Mouse (Mus musculus) yolk sac, embryonic 10.5 days (tissue): ENCODE measurements around the gene P2ry6.

ENCODE experiments used
- DNase-seq: peaks from one replicate; pipeline ENCODE4 v3.0.0-alpha.2; 2017; ENCODE audit warnings: low spot score

Gene P2ry6

DNA sequence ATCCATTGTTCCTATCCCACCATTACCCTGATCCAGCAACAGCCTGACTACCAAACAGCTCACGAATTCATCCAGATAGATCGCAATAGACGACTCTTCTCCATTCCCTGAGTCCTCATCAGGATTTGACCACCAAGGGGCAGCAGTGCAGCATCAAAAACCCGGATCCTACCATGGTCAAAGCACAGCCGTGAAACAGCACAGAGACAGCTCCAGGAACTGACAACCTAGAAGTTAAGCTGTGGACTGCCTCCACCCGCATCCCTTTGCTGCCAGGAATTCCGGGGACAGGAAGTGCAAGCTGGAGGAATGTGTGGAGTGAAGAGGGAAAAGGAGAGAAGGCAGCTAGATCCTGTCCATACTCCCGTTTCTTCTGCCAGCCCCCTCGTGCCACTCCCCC lies 13.6 kb upstream of the P2ry6 start:
- DNase-seq, result peak; percentile 77

DNA sequence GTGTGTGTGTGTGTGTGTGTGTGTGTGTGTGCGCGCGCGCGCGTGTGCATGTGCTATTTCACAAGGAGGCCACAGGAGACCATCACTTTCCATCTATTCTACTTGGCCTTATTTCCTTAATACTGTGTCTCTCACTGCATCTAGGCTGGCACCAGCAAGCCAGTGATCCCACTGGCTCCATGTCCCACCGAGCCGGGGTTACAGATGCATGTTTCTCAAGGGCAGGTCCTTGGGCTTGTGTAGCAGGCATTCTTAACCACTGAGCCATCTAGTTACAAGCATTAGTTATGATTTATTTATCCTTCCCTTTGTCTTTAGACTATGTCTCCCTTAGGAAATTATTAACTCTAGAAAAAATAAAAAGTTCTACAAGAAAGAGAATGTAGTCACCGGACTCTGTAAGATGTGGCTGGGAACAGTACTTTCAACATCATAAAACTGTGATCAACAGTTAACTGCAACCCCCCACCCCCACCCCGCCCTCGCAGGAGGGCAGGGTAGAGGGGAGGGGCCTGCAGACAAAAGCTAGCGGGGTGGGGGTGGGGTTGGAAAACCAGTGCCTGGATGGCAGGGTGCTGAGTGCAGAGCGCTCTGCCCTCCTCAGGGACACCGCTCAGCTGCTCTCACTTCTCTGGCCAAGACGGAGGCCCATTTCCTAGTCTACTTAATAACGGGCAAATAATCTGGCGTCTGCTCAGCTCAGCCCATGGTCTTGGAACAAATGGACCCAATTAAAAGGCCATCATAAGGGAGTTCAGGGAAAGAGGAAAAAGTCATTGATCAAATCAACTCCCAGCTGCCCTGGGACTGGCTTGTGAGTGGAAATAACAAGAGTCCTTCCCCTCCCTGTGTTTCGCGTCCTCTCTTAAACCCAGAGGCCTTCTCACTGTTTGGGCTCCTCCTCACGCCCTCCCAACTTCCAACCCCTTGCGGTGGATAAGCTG lies 10.3 kb upstream of the P2ry6 start:
- DNase-seq, result peak; percentile 66

DNA sequence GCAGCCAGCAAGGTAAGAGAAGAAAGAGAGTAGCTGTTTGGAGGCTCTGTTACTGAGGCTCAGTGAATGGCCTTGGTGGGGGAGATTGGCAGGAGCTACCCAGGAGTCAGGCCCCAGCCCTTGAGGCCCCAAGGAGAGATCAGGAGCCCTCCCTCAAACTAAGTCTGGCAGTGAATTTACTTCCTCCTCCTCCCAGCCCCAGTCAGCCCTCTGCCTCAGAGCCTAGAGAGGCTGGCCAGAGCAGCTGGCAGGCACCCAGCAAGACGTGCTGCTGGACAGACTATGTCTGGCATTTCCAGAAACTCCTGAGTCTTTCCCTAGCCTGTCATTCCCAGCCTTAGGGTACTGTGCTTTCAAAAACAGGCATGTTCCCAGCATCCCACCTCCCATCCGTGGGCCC lies 4.7 kb upstream of the P2ry6 start:
- peak; percentile 37 for DNase-seq

DNA sequence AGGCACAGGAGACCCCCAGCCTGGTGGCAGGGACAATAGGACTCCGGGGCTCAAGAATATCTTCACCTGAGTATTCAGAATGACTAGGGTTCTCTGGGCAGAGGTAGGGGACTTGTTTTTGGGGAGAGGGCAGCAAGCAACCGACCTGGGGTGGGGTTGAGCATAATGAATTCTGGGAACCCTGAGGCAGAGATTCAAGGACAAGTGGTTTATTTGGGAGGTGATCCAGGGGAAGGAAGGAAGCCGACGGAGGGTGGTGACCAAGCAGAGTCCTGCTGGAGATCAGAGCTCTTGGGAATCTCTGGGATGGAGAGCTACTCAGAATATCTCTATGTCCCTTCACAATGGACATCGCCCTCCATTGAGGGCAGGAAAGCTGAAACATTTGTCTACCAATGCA lies 3.7 kb upstream of the P2ry6 start:
- DNase-seq, result no peak

DNA sequence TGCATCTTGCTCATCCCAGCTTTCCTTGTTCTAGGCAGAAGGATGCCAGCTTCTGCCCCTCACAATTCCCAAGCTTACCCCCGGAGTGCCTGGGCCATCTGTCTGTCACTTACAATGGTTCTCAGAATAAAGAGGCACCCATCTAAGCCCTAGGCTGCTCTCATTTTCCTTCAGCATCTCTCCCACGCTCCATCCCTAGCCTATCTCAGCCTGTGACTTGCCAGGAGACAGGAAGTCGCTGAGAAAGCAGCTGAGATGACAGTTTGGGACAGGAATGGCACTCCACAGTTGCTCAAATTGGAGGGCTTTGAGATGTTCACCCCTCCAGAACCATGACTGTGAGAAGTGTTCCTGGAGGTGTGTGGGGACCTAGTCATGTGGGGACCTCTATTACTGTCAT lies 1.6 kb downstream of the P2ry6 start:
- DNase-seq, result no peak

DNA sequence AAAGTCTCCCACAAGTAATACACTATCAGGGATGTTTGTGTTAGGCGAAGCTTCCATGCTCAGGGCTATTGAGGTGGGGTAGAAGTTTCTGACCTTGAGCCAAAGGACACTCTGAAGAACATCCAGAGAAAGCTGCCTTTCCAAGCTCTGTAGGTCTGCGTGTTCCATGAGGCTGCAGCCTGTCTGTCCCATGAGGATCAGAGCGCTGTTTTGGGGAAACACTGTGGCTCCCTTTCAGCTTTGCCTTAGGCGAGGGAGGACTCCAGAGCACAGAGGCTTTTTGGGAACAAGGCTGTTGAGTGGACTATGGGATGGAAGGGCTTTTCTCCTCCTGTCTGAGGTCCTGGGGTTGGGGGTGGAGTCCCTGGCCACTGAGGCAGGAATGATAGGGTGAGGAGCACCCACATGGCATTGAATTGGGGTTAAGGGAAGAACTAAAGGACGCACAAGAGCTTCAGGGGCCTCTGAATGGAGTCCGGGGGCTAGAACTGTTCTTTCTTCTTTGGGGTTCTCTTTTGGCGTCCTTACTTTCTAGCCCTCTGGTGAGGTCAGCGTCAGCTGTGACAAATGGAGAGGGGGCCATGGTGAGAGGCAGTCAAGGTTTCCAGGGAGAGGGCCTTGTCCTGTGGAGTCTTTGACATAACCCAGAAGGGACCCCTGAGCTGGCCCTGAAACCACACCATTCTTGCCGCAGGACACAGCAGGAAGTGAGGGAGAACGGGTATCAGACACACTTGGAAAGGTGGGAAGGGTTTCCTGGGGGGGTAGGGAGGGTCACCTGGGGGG lies 5.4 kb downstream of the P2ry6 start:
- no peak for DNase-seq

DNA sequence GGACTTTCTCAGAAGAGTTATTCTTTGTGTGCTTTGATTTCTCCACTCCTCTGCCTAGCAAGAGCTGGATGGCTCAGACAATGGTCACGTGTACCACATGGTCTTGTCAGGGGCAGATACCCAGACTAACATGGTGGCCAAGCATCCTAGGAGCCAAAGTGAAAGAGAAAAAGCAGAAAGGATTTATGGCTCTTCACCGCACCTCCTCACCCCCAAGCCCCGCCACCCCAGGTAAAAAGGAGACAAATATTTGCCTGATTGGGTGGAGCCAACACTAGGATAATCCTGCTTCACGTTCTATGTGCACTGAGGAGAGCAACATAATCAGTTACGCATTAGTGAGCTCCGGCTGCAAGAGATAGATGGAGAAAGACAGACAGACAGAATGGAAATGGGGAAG lies 6.1 kb downstream of the P2ry6 start:
- DNase-seq, result peak; percentile 52

DNA sequence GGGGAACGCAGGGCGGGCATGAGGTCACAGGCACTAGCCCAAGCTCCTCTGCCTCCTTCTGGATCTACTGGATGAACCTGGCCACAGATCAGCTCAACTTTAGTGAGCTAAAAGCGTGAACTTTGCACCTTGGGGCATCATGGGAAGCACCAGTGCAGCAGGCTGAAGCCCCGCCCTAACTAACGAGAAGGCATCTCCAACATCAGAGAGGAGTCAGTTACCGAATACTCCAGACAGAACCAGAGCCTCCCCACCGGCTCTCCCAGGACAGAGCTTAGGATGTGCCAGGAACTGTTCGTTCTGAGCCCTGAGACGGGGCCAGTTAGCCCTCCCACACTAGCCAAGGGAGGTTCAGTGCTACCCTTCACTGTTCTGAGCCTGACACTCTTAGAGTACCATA lies 6.6 kb downstream of the P2ry6 start:
- peak; percentile 55 for DNase-seq

DNA sequence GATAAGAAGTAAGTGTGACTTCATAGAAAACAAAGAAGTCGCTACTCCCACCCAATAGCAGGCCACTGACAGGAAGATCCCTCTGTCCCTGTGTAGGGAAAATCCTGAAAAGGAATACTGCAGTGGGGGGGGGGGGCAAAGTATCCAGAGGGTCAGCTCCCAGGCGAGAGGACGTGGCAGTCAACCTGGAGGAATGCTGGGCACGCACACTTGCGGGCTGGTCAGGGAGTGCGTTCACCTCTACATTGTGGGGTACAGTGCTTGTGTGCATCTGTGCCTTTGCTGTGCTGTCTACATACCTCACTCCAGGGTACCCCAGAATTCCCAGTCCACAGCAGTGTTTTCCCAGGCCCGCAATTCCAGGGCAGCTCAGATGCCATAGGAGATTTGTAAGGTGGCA lies 8.4 kb downstream of the P2ry6 start:
- no peak for DNase-seq

DNA sequence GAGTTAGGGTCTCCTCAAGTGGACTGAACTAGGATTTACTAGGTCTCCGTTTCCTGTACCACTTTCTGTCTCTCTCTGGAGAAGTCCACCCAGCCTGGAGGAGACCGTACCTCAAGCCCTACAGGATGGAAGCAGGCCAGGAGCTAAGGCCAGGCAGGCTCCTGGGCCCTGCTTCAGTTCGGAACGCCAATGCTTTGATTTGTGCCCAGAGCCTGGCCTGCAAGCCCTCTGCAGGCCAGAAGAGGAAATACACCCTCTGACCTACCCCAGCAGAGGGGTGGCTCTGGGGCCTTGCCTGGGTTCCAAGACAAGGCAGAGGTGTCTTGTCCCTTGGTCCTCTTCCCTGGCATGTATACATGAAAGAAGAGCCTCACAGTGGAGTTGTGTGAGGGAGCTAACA lies 9.4 kb downstream of the P2ry6 start:
- DNase-seq, result no peak

DNA sequence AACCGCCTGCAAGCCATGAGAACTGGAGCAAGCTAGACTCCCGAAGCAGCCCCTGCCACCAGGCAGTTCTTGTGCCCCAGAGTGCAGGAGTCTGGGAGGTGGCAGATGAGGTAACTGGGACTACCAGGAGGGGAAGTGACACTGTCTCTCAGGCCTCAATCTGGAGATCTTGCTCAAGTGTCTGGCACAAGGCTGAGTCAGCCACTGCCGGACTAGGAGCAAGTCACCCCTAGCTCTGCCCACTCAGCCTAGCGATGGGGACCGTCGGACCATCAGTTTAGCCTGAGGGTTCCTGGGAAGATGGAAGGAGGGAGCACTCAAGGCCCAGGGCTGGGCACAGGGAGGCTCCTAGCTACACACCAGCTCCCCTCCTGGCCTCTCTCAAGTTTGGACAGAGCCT lies 10.2 kb downstream of the P2ry6 start:
- no peak for DNase-seq

DNA sequence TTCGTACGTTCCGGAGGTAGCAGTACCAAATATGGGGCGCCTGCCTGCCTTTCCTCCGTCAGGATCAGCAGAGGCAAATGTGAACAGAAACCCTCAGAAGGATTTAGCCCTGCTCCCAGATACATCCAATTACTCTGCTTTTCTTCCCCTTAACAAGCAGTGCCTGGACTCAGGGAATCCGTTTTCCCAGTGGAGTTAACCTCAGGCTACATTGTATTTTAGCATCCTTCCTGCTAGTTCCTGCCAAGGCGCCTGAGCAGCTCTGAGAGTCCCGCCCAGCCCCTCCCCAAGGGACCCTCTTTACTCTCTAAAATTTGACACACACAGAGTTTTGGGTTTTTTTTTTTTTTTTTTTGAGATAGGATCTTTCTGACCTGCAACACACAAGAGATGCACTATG lies 11.1 kb downstream of the P2ry6 start:
- no peak for DNase-seq

DNA sequence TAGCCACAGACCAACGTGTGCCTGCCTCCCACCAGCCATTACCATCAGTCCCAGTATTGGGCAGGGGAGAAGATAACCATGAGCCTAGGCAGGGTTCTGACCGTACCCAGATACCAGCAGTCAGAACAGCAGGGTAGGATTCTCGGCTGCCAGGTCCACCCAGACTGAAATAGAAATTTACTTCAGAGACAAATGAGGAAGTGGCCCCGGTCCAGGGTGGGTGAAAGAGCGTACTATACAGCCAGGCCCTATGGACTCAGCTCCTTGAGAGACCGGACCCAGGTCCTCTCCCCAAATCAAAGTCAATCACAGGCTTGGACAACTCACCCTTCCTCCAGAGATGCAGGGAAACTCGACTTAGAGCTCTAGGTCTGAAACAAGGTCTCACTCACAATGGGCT lies 13.3 kb downstream of the P2ry6 start:
- DNase-seq, result no peak

DNA sequence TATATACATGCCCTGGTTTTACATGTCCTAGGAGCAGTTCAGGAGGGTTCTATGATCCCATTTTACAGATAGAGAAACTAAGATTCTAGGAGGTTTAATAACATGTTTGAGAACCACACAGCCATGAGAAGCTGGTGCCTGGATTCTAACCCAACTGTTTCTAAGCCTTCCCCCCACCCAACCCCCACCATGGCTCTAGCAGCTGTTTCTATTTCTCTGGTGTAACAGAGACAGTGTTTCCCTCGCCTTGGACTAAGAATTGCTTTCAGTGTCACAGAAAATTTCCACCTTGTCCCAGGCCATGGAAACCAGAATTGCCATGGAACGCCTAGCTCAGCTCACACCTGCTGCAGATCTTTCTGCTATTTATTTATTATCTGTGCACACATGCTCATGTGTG lies 14.0 kb downstream of the P2ry6 start:
- no peak for DNase-seq

DNA sequence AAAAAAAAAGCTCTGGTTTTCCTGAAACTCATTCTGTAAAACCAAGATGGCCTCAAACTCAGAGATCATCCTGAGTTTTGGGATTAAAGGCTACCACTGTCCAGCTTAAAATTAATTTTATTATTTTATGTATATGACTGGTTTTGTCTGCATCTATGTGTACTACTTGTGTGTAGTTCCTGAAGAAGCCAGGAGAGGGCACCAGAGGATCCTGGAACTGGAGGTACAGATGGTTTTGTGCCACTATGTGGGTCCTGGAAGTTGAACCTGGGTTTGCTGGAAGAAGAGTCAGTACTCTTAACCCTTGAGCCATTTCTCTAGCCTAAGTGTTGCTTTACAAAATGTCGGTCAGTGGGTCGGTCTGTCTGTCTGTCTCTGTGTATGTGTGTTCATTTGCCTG lies 16.0 kb downstream of the P2ry6 start:
- no peak for DNase-seq

DNA sequence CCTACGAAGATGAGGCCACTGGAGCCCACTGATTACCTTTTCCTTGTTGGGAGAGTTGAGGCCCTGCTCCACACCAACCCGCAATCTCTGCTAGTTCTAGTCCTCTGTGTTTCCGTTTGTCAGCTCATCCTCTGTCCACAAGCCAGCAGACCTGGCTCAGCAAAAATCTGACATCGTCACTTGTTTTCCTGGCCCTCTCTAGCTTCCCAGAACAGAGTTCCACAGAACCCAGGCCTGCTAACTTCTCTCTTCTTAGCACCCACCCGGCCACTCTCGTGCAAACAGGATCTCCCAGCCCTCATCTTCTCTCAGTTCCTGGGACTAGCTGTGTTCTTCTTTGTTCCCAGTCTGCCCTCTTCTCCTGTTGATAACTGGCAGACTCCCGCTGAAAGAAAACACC lies 21.8 kb downstream of the P2ry6 start:
- DNase-seq, result no peak

DNA sequence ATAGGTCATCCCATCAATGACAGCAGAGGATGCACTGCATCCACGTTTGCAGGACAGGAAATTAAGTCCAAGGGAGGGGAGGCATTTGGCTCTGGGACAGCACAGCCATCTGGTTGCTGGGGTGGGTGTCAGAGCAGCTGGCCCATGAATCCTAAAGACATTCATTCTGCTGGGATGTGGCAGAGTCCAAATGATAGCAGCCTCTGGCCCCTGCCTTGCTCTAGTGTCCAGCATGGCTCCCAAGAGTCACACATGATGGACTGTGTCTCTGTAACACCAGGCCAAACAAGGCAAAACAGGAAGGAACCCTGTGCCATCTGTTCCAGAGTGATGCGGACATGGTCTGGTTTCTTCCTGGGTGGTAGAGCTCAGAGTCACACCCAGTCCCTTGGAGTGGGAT lies 22.5 kb downstream of the P2ry6 start:
- no peak for DNase-seq

DNA sequence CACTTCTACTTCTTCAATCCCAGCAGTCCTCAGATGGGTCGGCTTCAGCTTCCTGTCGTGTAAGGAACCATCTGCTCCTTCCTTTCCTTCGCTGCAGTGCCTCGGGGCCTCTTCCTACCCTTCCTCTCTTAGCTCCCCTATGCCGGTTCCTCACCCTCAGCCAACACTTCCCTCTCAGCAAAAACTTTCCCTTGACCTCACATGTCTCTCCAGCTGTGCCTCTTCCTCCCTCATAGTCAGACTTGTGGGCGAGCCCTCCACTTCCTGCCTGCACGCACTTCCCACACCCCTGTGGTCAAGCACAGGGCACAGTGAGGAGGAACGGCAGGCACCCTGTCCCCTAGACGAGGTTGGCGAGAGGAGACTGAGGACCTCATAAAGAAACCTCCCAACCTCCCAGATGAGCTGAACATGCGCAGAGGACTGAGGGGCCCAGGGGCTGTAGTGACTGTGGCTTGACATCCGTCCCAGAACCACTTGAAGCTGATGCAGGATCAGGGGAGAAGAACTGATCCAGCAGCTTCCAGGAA lies 23.9 kb downstream of the P2ry6 start:
- no peak for DNase-seq

DNA sequence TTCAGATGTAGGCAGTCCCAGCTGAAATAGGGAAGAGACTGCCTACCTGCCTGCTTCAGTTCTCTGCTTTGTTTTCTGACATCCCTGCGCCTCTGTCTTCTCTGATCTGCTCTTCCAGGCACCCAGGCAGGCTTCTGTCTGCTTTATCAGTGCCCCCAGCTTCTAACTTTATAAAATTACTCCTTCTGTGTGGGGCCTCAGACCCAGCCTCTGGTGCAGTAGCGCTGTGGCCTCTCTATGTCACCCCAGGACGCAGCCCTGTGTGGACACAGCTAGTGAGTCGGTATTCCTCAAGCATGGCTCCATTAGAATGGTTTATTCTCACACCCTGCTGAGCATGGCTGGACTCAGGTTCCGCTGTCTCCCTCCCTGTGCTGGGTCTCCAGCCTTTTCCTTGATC lies 24.4 kb downstream of the P2ry6 start:
- no peak for DNase-seq

DNA sequence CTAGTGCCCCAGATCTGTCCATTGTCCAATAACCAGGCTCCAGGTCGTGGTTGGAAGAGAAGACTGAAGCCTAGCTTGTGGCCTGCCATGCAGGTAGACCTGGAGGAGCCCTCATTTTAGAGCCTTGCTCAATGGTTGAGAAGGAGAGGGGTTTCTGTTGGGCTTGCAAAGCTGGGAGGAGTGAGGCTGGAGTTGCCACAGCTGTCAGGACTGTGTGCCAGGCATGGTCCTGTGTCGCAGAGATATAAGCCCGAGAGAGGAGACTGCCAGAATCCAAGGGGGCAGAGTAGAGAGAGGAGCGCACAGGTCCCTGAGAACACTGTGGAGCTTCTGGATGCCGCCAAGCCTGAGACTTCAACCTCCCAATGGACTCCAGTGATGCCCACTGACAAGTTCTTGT lies 29.7 kb downstream of the P2ry6 start:
- DNase-seq, result no peak

DNA sequence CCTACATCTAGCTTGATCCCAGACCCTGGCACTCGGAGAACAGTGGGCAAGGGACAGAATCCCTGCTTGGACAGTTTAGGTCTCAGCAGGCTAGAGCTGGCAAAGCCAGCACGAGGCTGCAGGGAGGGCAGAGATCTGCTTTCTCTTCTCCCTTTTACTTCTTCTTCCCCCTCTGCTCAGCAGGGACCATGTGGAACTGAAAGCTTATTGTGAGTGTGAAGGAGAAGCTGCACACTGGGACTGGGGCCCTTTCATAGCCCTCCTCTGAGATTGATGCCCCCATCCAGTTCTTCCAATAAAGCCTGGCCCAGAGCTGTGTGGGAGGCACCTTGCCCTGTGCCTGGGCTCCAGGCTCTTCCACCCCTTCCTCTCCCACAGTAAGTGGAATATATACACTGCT lies 30.1 kb downstream of the P2ry6 start:
- DNase-seq, result no peak

DNA sequence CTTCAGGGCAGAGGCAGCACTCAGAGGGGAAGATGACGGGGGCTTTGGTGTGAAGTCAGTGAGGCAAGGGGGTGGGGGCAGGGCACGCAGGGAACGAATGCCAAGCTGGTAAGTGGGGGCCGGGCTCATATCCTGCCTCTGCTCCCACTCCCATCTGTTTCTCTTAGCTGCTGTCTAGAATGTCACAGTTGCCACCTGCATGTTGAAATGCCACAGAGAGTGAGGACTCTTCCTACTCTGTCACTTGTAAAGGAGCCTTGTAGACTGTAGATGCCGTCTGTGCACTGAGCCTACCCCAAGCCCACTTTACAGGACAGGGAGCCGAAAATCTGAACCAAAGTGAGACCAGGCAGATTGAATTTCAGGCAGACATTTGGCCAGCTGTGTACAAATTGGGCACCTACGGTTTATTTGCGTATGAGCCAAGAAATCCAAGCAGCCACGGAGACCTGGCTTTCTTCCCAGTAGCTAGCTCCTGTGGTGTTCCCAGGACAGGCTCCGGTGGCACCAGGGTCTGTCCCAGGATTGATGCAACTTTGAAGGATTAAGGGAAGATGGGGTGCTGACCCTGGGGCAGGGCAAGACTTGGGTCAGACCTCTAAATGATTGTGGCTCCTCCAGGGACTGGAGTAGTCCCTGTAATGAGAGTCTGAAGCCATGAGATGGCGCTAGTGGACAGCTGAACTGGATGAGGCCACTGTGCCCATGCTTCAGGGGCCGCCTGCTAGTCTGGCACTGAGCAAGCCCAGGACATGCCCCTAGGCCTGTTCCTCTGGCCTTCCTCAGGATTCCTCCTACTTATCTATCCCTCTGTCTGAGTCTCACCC lies 31.4 kb downstream of the P2ry6 start:
- peak; percentile 49 for DNase-seq
